Mouse (Mus musculus): ENCODE data around the gene Rbms1. TPM values are rescaled to one million over a fixed set of nuclear protein-coding genes. Genes with fewer than 3 reads are reported as not detected.

The Rbms1 gene
- total RNA-seq, 2 experiments from 2014 or later = 93.4 to 102 TPM

DNA sequence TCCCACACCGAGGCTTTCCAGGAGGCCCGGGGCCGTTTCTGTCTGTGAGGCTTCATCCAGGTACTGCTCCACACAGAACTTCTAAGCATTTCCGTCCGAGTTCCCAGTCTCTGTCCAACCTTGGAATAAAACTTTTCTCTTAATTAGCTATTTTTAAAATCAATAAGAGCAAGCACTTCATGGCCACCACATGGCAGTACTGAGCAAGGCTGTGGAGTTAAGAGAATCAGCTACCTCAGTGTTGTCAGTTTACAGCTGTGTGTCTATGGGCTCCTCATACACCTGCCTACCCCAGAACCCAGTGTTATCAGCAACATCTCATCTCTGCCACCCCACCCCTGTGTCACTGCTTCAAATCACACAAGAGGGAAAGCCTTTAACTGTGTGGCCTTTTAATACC is 175.9 kb downstream of the Rbms1 start:
- DNase-seq (ENCODE audit: low spot score in 2 of 2) = no peak

DNA sequence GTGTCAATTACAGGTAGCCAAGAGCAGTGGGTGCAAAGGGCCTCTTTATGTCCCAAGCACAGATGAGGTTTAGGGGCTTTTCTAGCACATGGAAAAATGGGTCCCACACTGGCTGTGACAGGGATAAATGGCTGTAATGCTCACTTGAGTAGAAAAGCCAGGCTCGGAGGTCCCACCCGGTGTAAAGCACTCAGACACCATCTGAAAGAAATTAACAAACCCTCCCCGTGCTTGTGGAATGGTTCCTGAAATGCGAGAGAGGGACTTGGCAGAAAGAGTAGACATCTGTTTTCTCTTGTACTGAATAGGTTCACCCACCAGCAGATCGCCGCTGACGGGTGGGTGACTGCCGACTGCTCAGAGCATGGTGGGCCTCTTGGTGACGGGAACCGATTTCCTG is 176.7 kb downstream of the Rbms1 start:
- DNase-seq (ENCODE audit: low spot score in 2 of 2) = no peak

DNA sequence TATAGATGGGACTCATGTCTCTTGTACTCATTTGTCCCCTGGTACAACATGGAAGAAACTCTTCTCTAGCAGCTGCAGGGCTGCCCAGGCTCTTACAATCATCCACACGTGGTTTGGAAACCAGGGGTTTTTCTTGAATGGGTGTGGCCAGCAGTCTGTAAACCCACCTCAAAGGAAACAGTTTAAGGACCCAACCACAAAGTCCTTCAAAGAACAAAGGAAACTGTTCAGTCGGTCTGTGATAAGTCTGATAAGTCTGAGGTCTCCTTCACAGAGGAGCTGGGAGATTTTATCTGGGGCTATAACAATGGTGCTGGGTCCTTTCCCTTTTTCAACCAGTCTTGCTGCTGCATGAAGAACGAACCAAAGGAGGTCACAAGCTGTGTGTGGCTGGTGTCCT is 188.5 kb downstream of the Rbms1 start:
- DNase-seq (ENCODE audit: low spot score in 2 of 2) = no peak

- no peak for DNase-seq (ENCODE audit: low spot score in 2 of 2)
Observed at GRCm38 (mm10) chr2:60773592-60773991, 189.4 kb downstream of the Rbms1 start.

- DNase-seq (ENCODE audit: low spot score in 2 of 2) = no peak
Observed at GRCm38 (mm10) chr2:60766420-60766819, 196.6 kb downstream of the Rbms1 start.

DNA sequence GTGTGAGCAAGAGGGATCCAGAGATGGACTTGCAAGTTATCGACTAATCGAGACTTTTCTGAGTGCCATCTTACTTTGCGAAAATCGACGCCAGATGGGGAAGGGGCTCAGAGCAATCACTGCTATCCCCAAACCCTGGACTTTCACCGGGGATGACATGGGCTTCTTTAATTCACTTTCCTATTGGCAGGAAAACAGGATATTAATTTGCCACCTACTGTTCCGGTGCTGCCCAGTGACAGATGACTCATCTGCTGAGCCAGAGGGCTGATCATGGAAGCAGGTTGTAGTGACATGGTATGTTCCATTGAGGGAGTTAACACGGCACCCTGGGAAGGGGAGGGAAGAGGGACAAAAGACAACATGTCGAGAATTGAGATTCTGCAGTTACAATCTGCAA is 206.8 kb downstream of the Rbms1 start:
- no peak for DNase-seq (ENCODE audit: low spot score in 2 of 2)

DNA sequence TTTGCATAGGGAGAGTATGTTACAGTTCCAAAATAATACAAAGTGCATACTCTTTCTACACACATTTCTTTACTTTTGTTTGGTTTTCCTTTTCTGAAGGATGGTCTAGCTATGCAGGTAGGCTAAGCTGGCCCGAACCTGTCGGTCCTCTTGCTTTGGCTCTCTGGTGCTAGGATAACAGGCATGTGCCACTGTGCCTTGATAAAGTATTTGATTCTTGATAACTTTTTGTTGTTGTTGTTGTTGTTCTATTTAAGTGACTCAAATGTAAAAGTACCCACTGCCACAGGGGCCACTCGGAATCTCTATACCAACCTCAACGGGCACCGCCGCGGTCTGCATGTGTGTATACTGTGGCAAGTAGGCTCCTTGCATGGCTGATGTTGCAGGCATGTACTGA is 207.9 kb downstream of the Rbms1 start:
- DNase-seq (ENCODE audit: low spot score in 2 of 2) = no peak

GRCm38 (mm10) chr2:60751274-60751673 is 211.7 kb downstream of the Rbms1 start:
- DNase-seq (ENCODE audit: low spot score in 2 of 2) = no peak

DNA sequence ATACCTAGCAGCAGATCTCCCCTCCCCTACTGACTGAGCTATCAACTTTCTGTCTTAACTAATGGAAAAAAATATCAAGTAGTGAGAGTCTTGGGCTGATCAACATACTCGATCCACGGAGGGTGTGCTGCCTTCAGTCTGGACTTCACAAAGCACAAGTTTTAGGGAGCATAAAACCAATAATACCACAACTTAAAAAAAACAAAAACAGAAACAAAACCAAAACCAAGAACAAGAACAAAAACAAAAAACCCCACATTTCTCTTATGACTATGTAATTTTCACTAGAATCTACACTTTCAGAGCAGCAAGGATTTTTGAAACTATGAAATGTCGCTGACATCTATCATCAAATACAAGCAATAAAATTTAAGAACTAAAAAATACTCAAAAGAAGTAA is 212.4 kb downstream of the Rbms1 start:
- no peak for DNase-seq (ENCODE audit: low spot score in 2 of 2)

GRCm38 (mm10) chr2:60748585-60748984 is 214.4 kb downstream of the Rbms1 start:
- no peak for DNase-seq (ENCODE audit: low spot score in 2 of 2)

DNA sequence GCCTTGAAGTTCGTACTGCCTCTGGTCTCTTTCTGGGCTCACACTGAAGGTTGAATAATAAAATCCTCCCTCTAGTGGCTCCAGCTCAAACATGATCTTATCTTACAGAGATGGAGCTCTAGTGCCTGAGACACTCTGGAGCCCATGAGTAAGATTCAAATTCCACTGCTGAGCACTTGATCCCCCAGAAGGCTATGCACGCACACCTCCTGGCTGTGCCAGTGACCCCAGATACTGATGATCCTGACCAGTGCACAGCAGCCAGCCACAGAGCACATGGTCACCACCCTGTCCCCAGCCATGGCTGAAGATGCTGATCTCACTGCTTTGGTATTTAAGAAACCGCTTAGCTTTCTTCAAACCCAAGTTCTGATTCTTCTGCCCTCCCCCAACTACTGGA is 215.4 kb downstream of the Rbms1 start:
- DNase-seq (ENCODE audit: low spot score in 2 of 2) = no peak

DNA sequence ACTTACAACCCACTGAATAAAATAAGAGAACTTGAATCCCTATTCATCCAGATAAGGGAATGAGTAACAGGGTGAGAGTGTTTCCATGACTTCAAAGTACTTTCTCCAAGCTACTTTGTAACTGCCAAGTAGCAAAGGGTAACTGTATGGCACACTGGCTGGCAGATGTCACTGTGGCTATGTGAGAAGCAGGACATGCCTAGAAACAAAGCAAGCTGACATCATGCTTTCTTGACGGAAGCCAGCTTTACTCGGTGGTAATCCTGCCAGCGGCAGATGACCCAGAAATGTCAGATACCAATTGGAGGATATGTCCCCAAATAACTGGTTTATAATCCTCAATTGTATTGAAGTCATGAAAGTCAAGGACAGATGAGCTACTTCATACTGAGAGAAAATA is 218.3 kb downstream of the Rbms1 start:
- no peak for DNase-seq (ENCODE audit: low spot score in 2 of 2)

DNA sequence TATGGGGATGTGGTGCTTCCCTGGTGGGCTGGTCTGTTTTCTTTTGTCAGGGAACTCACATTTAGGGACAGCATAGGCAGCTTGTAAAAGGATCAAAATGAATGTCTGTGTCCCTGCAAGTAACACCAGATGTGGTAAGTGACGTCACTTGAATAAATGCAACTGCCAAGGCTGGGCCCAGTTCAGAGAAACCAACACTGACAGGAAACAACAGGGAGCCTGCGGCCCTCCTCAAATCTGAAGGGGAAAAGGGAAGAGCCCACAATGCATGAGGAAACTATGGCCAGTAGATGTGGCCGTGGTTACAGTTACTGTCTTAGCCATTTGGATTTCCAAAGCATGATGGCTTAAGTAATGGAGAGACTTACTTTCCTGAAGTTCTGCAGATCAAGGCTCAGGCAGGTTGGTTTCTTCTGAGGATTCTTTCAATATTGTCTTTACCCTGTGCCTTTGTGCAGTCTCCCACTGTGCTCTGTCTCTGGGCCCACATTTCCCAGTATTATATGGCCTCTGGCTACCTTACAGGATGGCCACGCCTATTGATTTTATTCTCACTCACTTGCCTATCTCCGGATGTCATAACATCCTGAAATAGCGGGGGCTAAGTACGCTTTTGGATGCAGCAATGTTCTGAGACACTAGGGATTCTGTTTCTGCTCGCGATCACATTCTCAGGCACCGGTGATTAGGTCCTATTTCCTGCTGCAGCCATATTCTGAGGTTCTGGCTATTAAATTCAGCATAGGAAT is 223.4 kb downstream of the Rbms1 start:
- DNase-seq (ENCODE audit: low spot score in 2 of 2) = no peak

DNA sequence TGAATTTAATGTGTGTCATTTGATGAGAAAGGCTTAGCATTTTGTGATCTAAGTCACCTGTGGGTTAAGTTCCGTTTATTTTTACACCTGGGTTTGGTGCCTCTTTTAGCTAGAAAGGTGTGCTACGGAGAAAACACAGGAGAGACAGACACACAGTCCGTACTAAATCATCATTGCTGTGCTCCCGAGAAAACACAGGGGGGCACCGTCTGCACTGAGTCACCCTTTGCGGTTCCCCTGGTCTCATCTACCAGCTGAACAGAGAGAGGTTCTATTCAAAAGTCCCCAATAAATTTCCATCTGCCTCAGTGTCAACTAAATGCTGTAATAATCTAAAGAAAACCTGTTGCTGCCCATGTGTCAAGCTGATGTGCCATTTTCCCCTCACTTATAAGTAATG is 232.1 kb downstream of the Rbms1 start:
- DNase-seq (ENCODE audit: low spot score in 2 of 2) = no peak

DNA sequence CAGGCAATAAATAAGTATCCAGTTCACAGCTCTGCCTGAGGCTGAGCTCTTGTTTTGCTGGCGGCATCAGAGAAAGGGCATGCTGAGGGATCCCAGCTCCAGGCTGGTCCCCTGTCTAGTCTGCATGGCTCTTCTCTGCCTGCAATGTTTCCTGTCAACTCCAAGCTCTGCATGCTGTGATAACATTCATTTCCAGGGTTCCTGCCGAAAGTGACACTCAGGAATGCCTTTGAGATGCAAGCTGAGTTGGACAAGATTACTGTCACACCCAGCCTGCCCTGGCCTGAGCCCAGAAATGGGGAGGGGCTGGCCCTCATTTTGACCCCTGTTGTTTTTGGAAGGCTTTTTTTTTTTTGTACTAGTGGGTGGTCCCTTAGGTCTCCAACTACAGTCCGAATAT is 233.0 kb downstream of the Rbms1 start:
- no peak for DNase-seq (ENCODE audit: low spot score in 2 of 2)

DNA sequence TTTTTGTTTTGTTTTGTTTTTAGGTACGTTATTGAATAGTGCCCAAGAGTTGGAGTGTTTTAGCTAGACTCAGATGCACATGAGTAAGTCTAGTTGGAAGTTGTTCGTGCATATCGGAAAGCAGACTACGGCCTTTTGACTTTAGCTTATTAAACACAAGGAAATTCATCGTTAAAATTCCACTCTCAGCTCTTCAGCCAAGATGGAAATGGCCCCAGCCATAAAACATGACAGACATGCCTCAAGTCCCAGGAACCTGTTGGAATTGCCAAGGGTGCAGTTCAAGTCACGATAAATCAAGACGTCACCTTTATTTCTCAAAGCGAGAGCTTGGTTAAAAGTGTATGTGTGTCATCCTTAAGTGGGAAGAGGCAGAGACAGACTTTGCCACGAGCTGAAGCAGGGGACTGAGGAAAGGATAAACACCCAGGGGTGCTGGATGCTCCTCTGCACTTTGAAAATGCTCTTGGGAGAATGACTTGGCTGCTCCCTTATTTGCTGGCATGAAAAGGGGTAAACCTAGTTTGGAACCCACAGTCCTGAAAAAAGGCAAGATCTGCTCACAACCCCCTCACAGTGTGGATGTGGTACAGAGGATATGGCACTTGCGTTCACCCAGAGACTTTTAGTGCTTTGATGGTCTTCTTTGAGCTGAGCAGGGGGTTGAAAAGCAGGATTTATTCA is 233.9 kb downstream of the Rbms1 start:
- DNase-seq (ENCODE audit: low spot score in 2 of 2) = no peak

GRCm38 (mm10) chr2:60724660-60725059 is 238.3 kb downstream of the Rbms1 start:
- no peak for DNase-seq (ENCODE audit: low spot score in 2 of 2)

DNA sequence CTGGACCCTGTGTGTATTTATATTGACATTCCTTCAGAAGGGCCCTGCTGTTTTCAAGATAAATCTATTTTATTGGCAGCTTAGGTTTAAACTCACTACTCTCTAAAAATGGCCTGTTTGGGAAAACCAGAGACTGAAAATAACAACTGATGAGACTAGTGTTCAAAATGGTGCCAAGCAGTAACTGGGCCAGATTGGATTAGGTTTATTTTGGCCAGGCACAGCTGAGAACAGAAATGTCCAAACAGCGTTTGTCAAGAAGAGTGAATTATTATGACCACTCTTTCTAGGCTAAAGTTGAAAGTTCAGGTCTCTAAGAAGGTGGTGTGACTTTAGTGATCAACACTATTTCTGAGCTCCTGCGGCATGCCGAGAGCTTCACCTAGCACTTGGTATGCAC is 240.0 kb downstream of the Rbms1 start:
- DNase-seq (ENCODE audit: low spot score in 2 of 2) = no peak

- DNase-seq (ENCODE audit: low spot score in 2 of 2) = no peak
Observed at GRCm38 (mm10) chr2:60722514-60722913, 240.5 kb downstream of the Rbms1 start, which contains the start of gene Itgb6. Gene Itgb6, minus strand, starts transcription at chr2:60722643.

DNA sequence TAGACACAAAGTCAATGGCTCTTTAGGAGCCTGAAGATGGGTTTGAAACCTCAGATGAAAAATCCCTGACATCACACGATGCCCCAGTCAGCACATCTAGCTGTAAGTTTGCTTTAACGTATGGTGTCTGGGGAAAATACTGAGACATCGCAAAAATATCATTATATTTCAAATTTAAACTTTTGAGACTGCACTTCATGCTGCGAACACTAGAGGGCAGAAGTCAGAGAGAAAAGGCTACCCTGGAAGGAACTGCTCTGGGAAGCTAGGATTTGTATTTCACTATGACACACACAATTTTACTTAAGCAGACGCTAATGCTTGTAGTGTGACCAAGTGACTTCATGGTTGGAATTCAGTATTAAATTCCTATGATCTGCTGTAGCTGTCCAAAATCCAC is 242.1 kb downstream of the Rbms1 start:
- no peak for DNase-seq (ENCODE audit: low spot score in 2 of 2)

DNA sequence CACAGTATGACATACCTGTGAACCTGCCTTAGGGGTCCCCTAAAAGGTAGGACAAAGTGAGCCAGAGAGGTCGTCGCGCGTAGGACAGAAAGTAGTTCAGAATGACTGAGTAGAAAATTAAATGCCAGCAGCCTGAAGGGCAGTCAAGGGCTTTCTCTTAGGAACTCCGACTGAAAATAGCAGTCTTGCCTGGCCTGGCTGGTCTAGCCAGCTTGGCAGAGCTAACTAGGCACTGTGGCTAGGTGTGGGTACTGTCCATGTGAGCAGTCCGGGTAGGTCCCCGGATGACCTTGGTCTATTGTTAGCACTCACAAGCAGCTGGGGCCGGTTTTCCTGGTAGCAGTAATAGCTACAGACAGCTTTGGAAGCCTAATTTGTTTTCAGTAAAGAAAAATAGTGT is 242.8 kb downstream of the Rbms1 start:
- DNase-seq (ENCODE audit: low spot score in 2 of 2) = no peak

DNA sequence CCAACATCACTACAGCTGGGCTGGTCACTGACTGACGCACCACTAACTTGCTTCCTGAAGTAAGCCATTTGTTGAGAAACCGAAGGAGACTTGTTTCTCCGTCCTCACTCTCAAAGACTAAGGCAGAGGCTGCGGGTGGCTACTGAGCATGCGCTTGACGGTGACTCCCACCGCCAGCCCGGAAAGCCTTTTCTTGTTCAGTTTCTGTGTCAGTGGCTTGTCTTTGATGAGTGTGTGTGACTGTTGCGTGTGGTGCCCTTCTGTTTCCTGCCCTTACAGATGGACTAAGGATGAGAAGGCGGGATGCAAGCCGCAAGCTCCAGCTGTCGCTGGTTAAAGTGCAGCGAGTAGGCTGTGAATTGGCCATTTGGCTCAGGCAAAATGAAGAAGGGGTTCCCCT is 245.6 kb downstream of the Rbms1 start:
- no peak for DNase-seq (ENCODE audit: low spot score in 2 of 2)

DNA sequence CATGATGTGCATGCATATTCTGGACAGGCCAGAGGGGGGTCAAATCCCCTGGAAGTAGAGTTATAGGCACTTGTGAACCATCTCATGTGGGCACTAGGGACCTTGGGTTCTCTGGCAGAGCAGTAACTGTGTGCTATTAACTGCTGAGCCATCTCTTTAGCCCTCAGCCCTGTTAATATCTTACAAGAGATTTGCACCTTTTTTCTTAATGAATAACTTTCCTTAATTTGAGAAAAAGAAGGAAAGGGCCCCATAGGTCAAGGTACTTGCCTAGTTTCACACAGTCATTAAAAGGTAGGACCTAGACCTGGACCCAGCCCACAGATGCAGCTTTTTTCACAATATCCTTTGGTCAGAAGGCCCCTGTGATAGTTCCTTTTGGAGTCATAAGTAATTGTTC is 246.4 kb downstream of the Rbms1 start:
- DNase-seq (ENCODE audit: low spot score in 2 of 2) = no peak
